Mouse (Mus musculus) brain, embryonic 18.5 days (tissue): ENCODE results near the gene Arhgap15.

Experiments used
- DNase-seq: peaks from one replicate; pipeline ENCODE4 v3.0.0-alpha.2; 2012; ENCODE audit warnings: low read depth, low spot score

Arhgap15 gene

DNA sequence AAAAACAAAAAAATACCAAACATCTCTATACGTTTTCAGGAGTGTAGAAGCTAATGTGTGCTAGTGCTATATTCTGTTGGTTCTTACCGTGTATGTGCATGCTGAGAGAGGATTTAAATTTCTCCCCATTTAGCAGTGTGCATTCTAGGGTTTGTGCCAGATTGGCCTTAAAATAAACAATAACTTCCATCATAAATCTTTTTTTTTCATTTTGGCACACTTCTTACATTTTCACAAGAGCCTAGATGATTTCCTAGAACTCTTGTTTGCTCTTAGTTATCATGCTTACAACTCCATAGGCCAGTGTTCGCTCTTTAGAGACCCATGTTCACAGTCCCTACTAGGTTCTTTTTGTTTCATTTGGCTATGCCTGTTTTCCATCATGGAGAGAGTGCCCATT lies 362.7 kb downstream of the Arhgap15 start:
- DNase-seq = no peak

GRCm38 (mm10) chr2:44112990-44113798 lies 364.6 kb downstream of the Arhgap15 start:
- no peak for DNase-seq

DNA sequence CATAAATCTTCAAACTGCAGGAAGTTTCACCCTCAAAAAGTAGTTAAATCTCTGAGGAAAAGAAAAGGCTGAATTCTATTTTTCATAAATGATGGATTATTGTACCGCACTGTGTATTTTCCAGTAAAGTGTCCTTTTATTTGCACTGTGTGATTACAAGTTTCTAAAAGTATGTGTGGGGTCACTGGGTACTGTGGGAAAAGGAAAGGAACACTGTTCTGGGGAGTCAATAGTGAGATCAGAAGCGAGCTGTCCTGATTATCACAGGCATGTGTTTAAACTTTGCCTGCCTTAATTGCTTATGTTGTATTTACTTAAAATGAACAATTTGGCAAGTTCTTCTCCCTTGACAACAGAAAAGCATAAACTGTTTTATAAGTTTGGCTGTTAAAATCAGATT lies 365.7 kb downstream of the Arhgap15 start:
- DNase-seq = no peak

DNA sequence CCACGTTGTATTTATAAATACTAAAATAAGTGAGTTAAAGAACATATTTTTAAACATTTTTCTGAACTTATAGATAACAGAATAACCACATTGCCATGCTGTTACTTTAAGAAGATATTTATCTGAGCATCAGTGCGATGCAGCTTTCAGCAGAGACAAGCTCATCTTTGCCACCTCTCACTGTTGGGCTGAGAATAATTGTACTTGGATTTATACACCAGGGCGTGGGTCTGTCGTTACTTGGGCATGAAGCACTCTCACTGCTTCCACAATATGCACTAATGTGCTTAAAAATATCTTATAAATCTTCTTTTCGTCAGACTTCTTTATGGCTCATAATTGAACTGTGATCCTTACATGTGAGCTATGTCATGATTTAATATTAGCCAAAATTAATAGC lies 372.5 kb downstream of the Arhgap15 start:
- no peak for DNase-seq

GRCm38 (mm10) chr2:44123246-44123645 lies 374.6 kb downstream of the Arhgap15 start:
- no peak for DNase-seq

GRCm38 (mm10) chr2:44124093-44124492 lies 375.5 kb downstream of the Arhgap15 start:
- no peak for DNase-seq

GRCm38 (mm10) chr2:44124683-44125082 lies 376.1 kb downstream of the Arhgap15 start:
- DNase-seq = no peak

DNA sequence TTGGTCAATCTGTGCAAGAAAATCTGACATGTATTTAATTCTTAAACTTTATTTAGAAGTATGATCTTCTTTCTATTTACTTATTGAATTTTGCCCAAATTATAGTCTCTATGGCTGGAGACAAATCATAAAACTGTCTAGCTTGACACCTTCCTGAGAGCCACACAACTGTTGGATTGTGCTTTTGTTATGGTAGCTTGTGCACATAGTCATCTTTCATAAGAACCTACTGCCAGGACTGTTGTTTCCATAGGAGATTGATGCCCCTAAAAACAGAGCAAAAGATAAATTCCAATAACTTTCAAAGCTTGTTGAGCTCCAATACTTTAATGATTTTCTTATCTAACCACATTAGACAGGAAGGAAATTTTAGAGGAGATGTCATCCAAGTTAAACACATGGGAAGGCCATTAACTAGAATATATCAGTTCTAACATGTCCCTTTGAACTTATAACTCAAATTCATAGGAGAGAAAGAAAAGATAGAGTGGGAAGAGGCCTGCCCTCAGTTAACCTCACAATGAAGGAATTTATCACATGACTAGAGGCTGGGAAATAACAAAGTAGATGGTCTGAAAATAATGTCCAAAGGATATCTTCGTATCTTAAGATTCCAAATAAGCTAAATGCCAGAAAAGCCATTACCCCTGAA lies 377.5 kb downstream of the Arhgap15 start:
- DNase-seq = no peak

GRCm38 (mm10) chr2:44129533-44129932 lies 380.9 kb downstream of the Arhgap15 start:
- DNase-seq = no peak

DNA sequence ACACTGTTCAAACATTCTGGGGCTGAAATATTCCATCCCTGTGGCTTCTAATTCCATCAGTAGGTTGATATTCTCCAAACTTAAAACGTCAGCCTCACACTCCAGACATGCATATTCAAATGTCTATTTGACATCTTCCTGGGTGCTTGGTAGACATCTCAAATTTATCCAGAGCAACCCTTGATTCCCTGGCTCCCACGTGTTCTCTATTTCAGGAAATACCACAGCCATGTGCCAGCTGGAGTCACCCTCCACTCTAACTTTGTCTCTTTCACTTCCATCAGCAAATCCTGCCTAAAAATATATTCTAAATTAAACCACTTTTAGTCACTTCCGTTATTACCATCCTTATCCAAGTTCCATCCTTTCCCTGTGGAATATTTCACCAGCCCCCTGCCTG lies 382.6 kb downstream of the Arhgap15 start:
- DNase-seq = no peak

GRCm38 (mm10) chr2:44134796-44135195 lies 386.2 kb downstream of the Arhgap15 start:
- no peak for DNase-seq

- DNase-seq = no peak
Observed at GRCm38 (mm10) chr2:44140455-44140854, 391.8 kb downstream of the Arhgap15 start.

- DNase-seq = no peak
Observed at GRCm38 (mm10) chr2:44142152-44142551, 393.5 kb downstream of the Arhgap15 start.

DNA sequence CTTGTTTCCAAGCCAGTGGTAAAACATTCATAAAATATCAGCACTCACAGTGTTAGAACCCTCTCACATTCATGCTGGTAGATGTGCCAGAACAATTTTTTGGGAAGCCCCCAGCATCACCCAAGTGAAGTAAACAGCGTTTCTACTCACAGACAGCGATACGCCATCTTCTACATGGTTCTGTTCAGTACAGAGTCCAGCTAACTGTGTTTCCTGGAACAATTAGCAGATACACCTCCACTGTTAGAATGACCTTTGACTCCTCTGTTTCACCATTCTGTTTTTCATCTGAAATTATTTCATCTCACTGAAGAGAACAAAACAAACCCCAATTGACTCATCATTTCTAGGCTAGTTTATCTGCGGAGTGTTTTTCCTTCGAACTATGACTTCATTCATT lies 394.0 kb downstream of the Arhgap15 start:
- no peak for DNase-seq

- DNase-seq = no peak
Observed at GRCm38 (mm10) chr2:44146124-44146981, 397.7 kb downstream of the Arhgap15 start.

- DNase-seq = no peak
Observed at GRCm38 (mm10) chr2:44147486-44147885, 398.9 kb downstream of the Arhgap15 start.

DNA sequence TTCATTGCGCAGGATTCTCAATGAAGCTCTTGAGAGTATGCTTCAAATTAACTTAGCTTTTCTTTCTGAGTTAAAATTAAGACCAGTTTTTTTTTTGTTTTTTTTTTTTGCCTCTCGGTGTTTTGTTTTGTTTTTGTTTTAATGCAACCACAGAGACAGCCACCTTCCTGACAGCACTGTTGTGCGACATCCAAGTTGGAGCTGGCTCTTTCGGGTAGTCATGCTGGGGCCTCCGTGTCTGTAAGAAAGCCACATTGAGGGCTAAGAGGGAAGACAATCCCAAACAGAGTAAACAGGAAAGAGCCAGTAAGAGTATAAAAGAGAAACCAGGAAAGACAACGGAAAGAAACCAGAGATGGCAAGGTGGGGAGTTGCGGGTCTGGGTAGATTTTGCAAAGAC lies 399.3 kb downstream of the Arhgap15 start:
- no peak for DNase-seq

GRCm38 (mm10) chr2:44148550-44149100 lies 400.0 kb downstream of the Arhgap15 start:
- DNase-seq = no peak

DNA sequence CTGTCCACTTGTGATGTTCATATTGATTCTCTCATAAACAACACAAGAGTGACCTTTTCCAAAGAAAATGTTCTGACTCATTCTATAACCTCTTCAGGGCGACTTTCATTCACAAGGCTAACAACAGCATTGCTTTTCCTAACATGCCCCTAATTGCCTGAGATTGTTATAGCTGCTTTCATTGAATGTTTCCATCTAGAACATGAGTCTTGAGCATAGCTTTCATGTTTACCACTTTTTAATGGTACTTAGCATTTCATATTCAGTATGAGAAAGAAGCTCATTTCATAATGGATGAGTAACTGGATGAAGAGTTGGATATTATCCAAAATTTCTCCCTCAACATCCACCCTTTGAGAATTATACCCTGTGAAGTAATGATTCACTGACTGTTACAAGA lies 403.7 kb downstream of the Arhgap15 start:
- no peak for DNase-seq

DNA sequence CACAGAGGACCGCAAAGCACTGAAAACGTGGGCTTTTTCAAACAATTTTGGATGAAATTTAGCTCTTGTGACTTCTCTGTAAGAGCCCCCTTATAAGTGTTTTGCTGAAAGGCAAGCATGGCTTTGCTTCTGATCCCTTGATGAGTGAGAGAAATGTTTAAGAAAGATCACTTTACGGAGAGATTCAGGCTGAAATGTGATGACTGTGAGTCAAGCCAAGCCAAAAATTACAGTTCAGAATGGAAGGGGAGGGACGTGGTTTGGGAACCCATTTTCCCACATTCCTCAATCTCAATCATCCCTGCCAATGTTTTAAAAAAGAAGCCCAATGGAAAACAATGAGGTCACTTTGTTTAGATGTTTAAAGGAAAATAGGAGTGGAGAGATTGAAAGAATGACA lies 411.7 kb downstream of the Arhgap15 start:
- no peak for DNase-seq

- no peak for DNase-seq
Observed at GRCm38 (mm10) chr2:44165789-44166188, 417.2 kb downstream of the Arhgap15 start.

GRCm38 (mm10) chr2:44166716-44167115 lies 418.1 kb downstream of the Arhgap15 start:
- DNase-seq = no peak
